Mouse (Mus musculus) gastrocnemius, postnatal 10 days (tissue): Measurements from ENCODE around the gene Tmprss7. TPM values are rescaled to one million over a fixed set of nuclear protein-coding genes. Genes with fewer than 3 reads are reported as not detected.

Source experiments
- DNase-seq: peaks from one replicate; pipeline ENCODE4 v3.0.0; 2021; ENCODE audit warnings: mixed read lengths
- total RNA-seq, 2 experiments: library from RNA; stranded (reverse); gene quantifications; 2 replicates each; pipeline ENCODE4 v1.2.3; 2021

The Tmprss7 gene
- total RNA-seq, 2 experiments from 2014 or later, result not detected

GRCm38 (mm10) chr16:45625342-45625741 is 68.1 kb downstream of the Tmprss7 start:
- no peak for DNase-seq

DNA sequence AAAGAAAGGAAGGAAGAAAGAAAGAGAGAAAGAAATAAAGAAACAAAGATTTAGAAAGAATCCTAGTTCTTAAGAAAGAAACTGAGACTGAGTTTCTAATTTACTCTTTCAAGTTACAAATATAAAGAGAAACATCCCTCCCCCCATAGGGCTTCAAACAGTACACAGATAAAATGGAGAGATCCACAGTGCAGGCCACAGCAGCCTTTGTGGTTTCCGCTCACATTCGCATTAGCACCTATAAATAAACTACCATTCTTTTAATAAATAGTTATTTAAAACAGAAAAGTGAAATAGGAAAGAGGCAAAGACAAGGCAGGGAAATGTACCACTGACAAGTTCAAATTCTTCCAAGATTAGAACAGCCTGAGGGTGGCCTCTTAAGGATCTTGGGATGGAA is 68.7 kb downstream of the Tmprss7 start:
- no peak for DNase-seq

DNA sequence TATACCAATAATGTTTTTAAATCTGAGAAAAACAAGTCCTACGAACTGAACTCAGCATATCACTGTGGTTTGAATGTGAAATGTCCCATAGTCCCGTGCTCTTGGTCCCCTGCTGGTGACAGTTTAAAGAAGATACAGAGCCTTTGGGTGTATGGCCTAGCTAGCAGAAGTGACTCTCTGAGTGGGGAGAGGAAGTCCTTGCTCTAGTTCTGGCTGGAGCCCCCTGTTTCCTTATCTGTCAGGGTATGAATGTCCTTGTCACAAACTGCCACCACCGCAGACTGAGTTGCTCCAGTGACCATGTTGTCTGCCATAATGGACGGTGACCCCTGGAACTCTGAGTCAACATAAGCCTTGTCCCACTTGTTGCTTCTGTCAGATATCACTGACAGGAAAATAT is 70.2 kb downstream of the Tmprss7 start:
- no peak for DNase-seq

GRCm38 (mm10) chr16:45619751-45620375 is 73.6 kb downstream of the Tmprss7 start:
- no peak for DNase-seq

- no peak for DNase-seq
These were observed 77.5 kb downstream of the Tmprss7 start for GRCm38 (mm10) chr16:45615944-45616343.

- no peak for DNase-seq
These were observed 80.2 kb downstream of the Tmprss7 start for GRCm38 (mm10) chr16:45613247-45613646.

DNA sequence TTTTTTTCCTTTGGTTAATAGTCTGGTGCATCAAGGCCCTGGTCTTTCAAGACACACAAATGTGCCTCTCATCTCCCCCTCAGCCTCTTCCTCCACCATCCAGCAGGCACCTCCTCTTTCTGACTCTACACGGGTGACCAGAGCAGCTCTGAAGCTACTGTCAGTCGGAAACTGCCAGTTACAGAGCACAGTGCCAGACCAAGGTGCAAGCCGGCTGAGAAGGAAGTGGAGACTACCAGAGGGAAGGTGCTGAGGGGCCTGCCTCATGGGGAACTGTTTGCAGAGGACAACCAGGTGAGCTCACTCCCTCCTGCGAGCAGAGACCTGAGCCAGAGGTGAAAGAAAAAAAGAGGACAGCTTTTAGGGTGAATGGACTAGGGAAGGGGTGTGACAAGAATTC is 83.2 kb downstream of the Tmprss7 start, which contains the start of gene Gcsam:
Gcsam (plus strand) TSS at position 114 of the 400 bp plus-strand sequence.
- DNase-seq, result no peak

DNA sequence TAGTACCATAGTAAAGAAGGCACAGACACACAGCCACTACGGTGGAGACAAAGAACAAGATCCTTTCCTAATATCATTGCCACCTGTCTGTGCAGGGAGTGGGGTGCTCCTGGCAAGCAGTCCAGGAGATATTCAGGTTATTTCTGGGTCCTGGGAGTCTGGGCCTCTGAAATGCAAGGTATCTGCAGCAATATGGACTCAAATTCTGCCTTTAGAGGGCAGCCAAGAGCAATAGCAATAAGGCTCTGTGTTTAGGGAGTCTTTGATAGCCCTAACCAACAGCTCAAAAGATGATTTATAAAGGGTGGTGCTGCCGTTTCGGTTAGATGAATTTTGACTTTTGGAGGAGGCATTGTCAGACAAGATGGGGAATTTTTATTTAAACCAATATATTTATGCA is 84.2 kb downstream of the Tmprss7 start:
- no peak for DNase-seq

DNA sequence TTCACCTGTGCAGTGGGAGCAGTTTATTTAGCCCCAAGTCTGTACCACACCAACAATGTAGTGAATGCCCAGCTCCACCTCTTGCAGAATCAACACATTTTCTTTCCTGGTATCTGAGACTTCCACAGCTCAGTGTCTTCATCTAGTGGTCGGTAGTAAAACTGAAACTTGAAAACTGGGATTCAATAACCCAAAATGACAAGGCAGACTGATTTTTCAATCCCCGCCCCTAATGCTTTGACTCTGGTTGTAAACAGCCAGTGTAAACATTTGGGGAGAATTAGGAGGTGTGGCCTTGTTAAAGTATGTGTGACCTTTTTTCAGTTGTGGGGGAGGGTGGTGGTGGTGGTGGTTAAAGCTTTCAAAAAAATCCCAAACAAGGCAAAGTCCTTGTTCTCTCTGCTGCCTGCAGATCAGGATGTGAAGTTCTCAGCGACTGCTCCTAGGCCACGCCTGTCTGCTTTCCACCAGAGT is 84.9 kb downstream of the Tmprss7 start:
- no peak for DNase-seq

Other genes starting within 250 kb of the Tmprss7 start
- under 1 TPM in 1 of 2 experiments, not detected in 1; 0.14 TPM for gene Gm609, start 200.7 kb downstream of the Tmprss7 start, total RNA-seq
- gene Gm17783, start 161.6 kb downstream of the Tmprss7 start, total RNA-seq, result not detected
- not detected for gene Slc9c1, start 158.3 kb downstream of the Tmprss7 start, total RNA-seq
- under 1 TPM; 0.14 to 0.25 TPM for gene Gcsam, start 83.3 kb downstream of the Tmprss7 start, total RNA-seq
- gene BC016579, start 39.6 kb downstream of the Tmprss7 start, total RNA-seq, result not detected
- gene Tagln3, start 30.9 kb upstream of the Tmprss7 start, total RNA-seq, result under 1 TPM; 0.70 to 0.90 TPM
- gene Abhd10, start 49.3 kb upstream of the Tmprss7 start, total RNA-seq, result 10 to 100 TPM; 10.3 to 10.7 TPM